Comparison of ENCODE assay signal across 9 mouse cellular contexts in the genomic region with DNA sequence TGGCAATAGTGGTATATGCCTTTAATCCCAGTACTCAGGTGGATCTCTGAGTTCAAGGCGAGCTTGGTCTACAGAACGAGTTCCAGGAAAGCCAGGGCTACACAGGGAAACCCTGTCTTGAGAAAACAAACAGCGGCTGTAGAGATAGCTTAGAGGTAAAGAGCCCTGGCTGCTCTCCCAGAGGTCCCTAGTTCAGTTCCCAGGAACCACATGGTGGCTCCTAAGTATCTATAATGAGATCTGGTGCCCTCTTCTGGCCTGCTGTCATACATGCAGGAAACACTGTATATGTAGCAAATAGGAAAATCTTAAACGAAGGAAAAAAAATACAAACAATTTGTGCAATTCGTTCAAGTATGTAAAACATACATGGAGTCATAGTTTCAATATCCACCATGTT.
DNase-seq lines count a peak whose midpoint lies in the region; ATAC-seq and TF ChIP-seq lines count a peak whose summit lies in the region.
"Had no signal": no experiment of that assay in that cellular context is flagged by ENCODE, and none has a peak within 500 bp of the region (broad histone marks: within the 10 kb centered on the region; RNA-seq: fewer than 3 reads in every experiment).

No protein-coding gene starts in this region.

- peak; percentile 33 for DNase-seq in adrenal gland, postnatal 14 days
- DNase-seq in adrenal gland, postnatal 25 days: no peak
- peak; percentile 31 for DNase-seq in liver, adult 2 months (ENCODE audit: extremely low read depth, low read depth, low spot score)
- DNase-seq in c-Kit-positive CD71-negative TER-119-negative erythroid progenitor cells, embryonic 14.5 days (ENCODE audit: low read depth): peak; percentile 8
- peak; percentile 11 for DNase-seq in naive thymus-derived CD4-positive, alpha-beta T cell, adult 2 months (ENCODE audit: low read depth)
- no peak for DNase-seq in frontal cortex, postnatal 14 days (ENCODE audit: low spot score in 2 of 2)
- DNase-seq in left cerebral cortex, postnatal 14 days (ENCODE audit: low spot score in 2 of 2): no peak

- H3K4me1 ChIP-seq in liver, adult 2 months (ENCODE audit: control insufficient read depth, insufficient read depth, low read length): no peaks in the 10 kb centered on the region
- no peaks in the 10 kb centered on the region for H3K4me1 ChIP-seq in liver, embryonic 12.5 days
- H3K4me1 ChIP-seq: embryonic facial prominence, embryonic 15.5 days had no signal

- no peak for TF ChIP-seq CTCF in liver, adult 2 months (IDR thresholded peaks at IDR 0.05; ENCODE audit: low read depth, low read length)

- H3K36me3 ChIP-seq in liver, adult 2 months (ENCODE audit: control insufficient read depth, insufficient read depth, low read length): peaks cover 11% of the 10 kb centered on the region
- 0 out of 2 replicates have a peak, but pooled peaks cover 3% of the 10 kb centered on the region for H3K36me3 ChIP-seq in liver, embryonic 12.5 days

- TF ChIP-seq POLR2A in liver, adult 2 months (IDR thresholded peaks at IDR 0.05; ENCODE audit: extremely low read depth, insufficient read depth, low read length): no peak

- no peak overlapping the region for H3K9ac ChIP-seq in liver, adult 2 months (ENCODE audit: low read depth, low read length)
- no peak overlapping the region for H3K9ac ChIP-seq in liver, embryonic 12.5 days
- H3K9ac ChIP-seq: embryonic facial prominence, embryonic 15.5 days had no signal

- H3K4me2 ChIP-seq in liver, embryonic 12.5 days: no peak overlapping the region
- H3K4me2 ChIP-seq: embryonic facial prominence, embryonic 15.5 days had no signal

- ATAC-seq in liver, embryonic 12.5 days: no peak

- no peak overlapping the region for H3K27ac ChIP-seq in liver, adult 2 months (replicated peaks; ENCODE audit: insufficient read depth, low read depth, low read length)
- no peak overlapping the region for H3K27ac ChIP-seq in liver, embryonic 12.5 days
- H3K27ac ChIP-seq: embryonic facial prominence, embryonic 15.5 days had no signal

- H3K79me2 ChIP-seq in liver, adult 2 months (ENCODE audit: control insufficient read depth, insufficient read depth, low read length): no peaks in the 10 kb centered on the region

- no peaks in the 10 kb centered on the region for H3K9me3 ChIP-seq in liver, embryonic 12.5 days (replicated peaks)
- H3K9me3 ChIP-seq: embryonic facial prominence, embryonic 15.5 days had no signal

- no peaks in the 10 kb centered on the region for H3K27me3 ChIP-seq in liver, adult 2 months (ENCODE audit: control insufficient read depth, insufficient read depth, low read length)
- H3K27me3 ChIP-seq in liver, embryonic 12.5 days (replicated peaks): no peaks in the 10 kb centered on the region
- H3K27me3 ChIP-seq: embryonic facial prominence, embryonic 15.5 days had no signal

- H3K4me3 ChIP-seq in liver, adult 2 months (ENCODE audit: insufficient read depth, low read depth, low read length): no peak overlapping the region
- H3K4me3 ChIP-seq in liver, embryonic 12.5 days: no peak overlapping the region
- H3K4me3 ChIP-seq: embryonic facial prominence, embryonic 15.5 days had no signal

- 81% methylated on average over 5 of the region's 5 CpGs for WGBS in liver, adult 2 months
- 57% methylated on average over 5 of the region's 5 CpGs for WGBS in liver, embryonic 12.5 days (ENCODE audit: insufficient replicate concordance)

- intact Hi-C loops in left cerebral cortex, postnatal 14 days (cut with DNase I): no loop called here

Comparison
In these comparisons a context has a peak if more than half of its experiments do, and no peak if none do; other contexts are left out.
1. DNase-seq: peak in adrenal gland, postnatal 14 days (single experiment), liver, adult 2 months (single experiment), c-Kit-positive CD71-negative TER-119-negative erythroid progenitor cells, embryonic 14.5 days (single experiment) and naive thymus-derived CD4-positive, alpha-beta T cell, adult 2 months (single experiment); none in adrenal gland, postnatal 25 days (single experiment), frontal cortex, postnatal 14 days (0 of 2) and left cerebral cortex, postnatal 14 days (0 of 2).